Mouse (Mus musculus): ENCODE measurements around the gene Mmgt2. TPM values are rescaled to one million over a fixed set of nuclear protein-coding genes. Genes with fewer than 3 reads are reported as not detected.

The Mmgt2 gene
- polyA plus RNA-seq, 1 experiment from 2014 or later, result 57.4 TPM

DNA sequence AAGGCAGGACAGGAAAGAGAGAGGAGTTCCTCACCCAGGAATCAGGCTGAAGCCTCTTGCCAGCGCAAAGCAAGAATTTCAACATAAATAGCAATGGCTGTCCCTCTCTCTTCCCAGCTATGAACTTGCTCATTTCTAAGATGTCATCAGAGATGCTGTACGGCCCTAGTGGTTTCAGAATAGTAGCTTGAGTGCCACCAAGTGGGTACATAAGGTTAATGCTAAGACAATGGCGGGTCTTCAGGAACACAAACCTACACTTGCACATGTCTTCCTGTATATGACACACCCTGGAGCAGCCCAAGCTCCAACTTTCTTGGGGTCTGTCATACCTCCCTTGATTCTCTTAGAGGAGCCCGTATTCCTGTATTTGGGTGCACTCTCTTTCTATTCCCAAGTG is 51.3 kb downstream of the Mmgt2 start:
- Histone ChIP-seq H3K27ac (ENCODE audit: low read depth) (no peak overlapping the region), H3K9me3 (ENCODE audit: control insufficient read depth, low read length) (no peaks in the 10 kb centered on the region), H3K9ac (ENCODE audit: low read length) (no peak overlapping the region), H3K4me1 (replicated peaks; ENCODE audit: control insufficient read depth, insufficient read depth, low read length) (no peaks in the 10 kb centered on the region), H3K27me3 (replicated peaks; ENCODE audit: control insufficient read depth, insufficient read depth, low read length) (no peaks in the 10 kb centered on the region), H3K4me2 (ENCODE audit: low read length) (no peak overlapping the region), H3K36me3 (ENCODE audit: control insufficient read depth, insufficient read depth, low read length) (no peaks in the 10 kb centered on the region), H3K4me3 (ENCODE audit: low read depth, low read length) (no peak overlapping the region)
- no peak for ATAC-seq (replicated peaks; ENCODE audit: low FRiP score, low TSS enrichment, low read depth)
- DNase-seq (ENCODE audit: low spot score), result no peak
- WGBS, result 63% methylated on average over 4 of the region's 4 CpGs

DNA sequence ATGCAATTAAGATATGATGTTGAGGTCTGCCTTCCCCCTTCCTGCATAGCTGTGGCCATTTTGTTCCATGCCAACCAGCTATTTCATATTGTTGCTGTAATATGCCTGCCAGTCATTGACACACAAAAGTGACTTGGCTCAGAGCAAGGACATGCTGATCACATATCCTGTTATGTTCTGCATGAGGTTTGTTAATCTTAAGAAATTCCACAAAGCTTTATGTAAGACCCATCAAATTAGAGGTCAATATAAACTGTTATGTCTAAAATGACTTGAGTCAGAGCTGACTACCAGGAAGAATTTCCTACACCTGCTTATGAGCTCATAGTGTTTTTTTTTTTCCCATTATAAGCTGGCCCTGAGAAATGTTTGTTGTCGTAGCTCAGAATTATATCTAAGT is 52.8 kb downstream of the Mmgt2 start:
- Histone ChIP-seq H3K4me3 (ENCODE audit: low read depth, low read length) (no peak overlapping the region), H3K9ac (ENCODE audit: low read length) (no peak overlapping the region), H3K9me3 (ENCODE audit: control insufficient read depth, low read length) (no peaks in the 10 kb centered on the region), H3K27ac (ENCODE audit: low read depth) (no peak overlapping the region), H3K4me2 (ENCODE audit: low read length) (no peak overlapping the region), H3K36me3 (ENCODE audit: control insufficient read depth, insufficient read depth, low read length) (no peaks in the 10 kb centered on the region), H3K27me3 (replicated peaks; ENCODE audit: control insufficient read depth, insufficient read depth, low read length) (no peaks in the 10 kb centered on the region), H3K4me1 (replicated peaks; ENCODE audit: control insufficient read depth, insufficient read depth, low read length) (no peaks in the 10 kb centered on the region)
- 82% methylated on average over 1 of the region's 1 CpGs for WGBS
- ATAC-seq (replicated peaks; ENCODE audit: low FRiP score, low TSS enrichment, low read depth) (no peak), DNase-seq (ENCODE audit: low spot score) (no peak)

DNA sequence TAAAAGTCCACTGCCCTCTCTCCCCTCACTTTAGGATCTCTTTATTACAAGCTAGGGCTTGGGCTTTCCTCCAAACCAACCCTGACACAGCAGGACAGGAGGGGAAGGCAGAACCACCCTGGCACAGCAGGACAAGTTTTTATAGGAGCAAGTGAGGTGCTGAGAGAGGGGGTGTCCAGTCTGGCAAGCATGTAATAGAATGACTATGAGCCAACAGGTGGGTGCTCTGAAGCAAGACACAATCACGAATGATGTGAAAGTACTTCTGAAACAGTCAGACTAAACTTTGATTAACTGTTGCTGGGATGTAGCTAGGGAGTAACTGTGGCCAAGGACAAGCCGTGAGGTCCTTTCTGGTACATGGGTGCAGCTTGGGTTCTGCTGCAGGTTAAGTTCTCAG is 57.7 kb downstream of the Mmgt2 start:
- DNase-seq (ENCODE audit: low spot score) (no peak), ATAC-seq (replicated peaks; ENCODE audit: low FRiP score, low TSS enrichment, low read depth) (no peak)
- H3K9ac ChIP-seq (ENCODE audit: low read length), result no peak overlapping the region
- H3K4me2 ChIP-seq (ENCODE audit: low read length), result no peak overlapping the region
- H3K9me3 ChIP-seq (ENCODE audit: control insufficient read depth, low read length), result no peaks in the 10 kb centered on the region
- H3K27ac ChIP-seq (ENCODE audit: low read depth), result no peak overlapping the region
- WGBS, result 90% methylated on average over 2 of the region's 2 CpGs
- no peak overlapping the region for H3K4me3 ChIP-seq (ENCODE audit: low read depth, low read length)
- H3K27me3 ChIP-seq (replicated peaks; ENCODE audit: control insufficient read depth, insufficient read depth, low read length), result no peaks in the 10 kb centered on the region
- 0 out of 2 replicates have a peak, but pooled peaks cover 2% of the 10 kb centered on the region for H3K36me3 ChIP-seq (ENCODE audit: control insufficient read depth, insufficient read depth, low read length)
- H3K4me1 ChIP-seq (replicated peaks; ENCODE audit: control insufficient read depth, insufficient read depth, low read length), result no peaks in the 10 kb centered on the region

DNA sequence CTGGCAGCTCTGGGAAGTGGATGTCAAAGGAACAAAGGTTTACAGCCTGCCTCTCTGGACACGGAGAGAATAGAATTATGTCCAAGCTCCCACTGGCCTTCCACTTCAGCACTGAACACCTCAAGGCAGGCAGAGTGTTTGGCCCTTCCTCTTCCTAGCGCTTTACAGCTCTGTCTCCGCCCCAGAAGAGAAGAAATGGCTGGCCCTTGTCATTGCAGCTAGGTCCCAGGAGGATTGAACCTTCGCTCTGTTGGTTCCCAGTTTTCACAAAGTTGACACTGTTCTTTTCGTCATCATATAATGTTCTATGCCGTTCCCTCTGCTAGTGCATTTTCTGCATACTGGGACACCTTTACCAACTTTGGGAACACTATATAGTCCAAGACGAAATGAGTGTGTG is 59.8 kb downstream of the Mmgt2 start:
- no peaks in the 10 kb centered on the region for H3K9me3 ChIP-seq (ENCODE audit: control insufficient read depth, low read length)
- DNase-seq (ENCODE audit: low spot score) (no peak), ATAC-seq (replicated peaks; ENCODE audit: low FRiP score, low TSS enrichment, low read depth) (no peak)
- H3K27me3 ChIP-seq (replicated peaks; ENCODE audit: control insufficient read depth, insufficient read depth, low read length), result no peaks in the 10 kb centered on the region
- H3K4me3 ChIP-seq (ENCODE audit: low read depth, low read length), result no peak overlapping the region
- H3K36me3 ChIP-seq (ENCODE audit: control insufficient read depth, insufficient read depth, low read length), result peaks cover 11% of the 10 kb centered on the region
- no peaks in the 10 kb centered on the region for H3K4me1 ChIP-seq (replicated peaks; ENCODE audit: control insufficient read depth, insufficient read depth, low read length)
- no peak overlapping the region for H3K4me2 ChIP-seq (ENCODE audit: low read length)
- no peak overlapping the region for H3K9ac ChIP-seq (ENCODE audit: low read length)
- no peak overlapping the region for H3K27ac ChIP-seq (ENCODE audit: low read depth)
- 76% methylated on average over 7 of the region's 7 CpGs for WGBS

DNA sequence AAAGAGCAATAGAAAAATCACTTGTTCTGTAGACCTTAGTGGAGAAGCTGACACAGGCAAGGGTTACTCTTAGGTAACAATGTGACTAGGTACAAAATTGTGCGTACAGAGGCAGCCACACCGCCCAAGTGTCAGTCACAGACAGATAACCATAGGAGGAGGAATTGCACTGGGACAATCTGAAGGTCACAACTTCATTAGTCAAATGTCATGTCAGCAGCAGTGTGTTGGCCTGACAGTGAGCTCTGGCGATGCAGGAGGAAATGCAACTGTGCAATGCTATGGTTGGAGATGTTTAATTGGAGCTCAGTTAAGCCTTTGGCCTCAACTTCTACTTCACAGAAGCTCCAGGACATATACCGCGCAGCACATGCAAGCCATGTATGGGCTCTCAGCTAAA is 62.2 kb downstream of the Mmgt2 start:
- Histone ChIP-seq H3K9ac (ENCODE audit: low read length) (no peak overlapping the region), H3K36me3 (ENCODE audit: control insufficient read depth, insufficient read depth, low read length) (peaks cover 31% of the 10 kb centered on the region), H3K4me2 (ENCODE audit: low read length) (no peak overlapping the region), H3K27ac (ENCODE audit: low read depth) (no peak overlapping the region), H3K9me3 (ENCODE audit: control insufficient read depth, low read length) (no peaks in the 10 kb centered on the region), H3K4me3 (ENCODE audit: low read depth, low read length) (no peak overlapping the region), H3K4me1 (replicated peaks; ENCODE audit: control insufficient read depth, insufficient read depth, low read length) (no peaks in the 10 kb centered on the region), H3K27me3 (replicated peaks; ENCODE audit: control insufficient read depth, insufficient read depth, low read length) (no peaks in the 10 kb centered on the region)
- ATAC-seq (replicated peaks; ENCODE audit: low FRiP score, low TSS enrichment, low read depth) (no peak), DNase-seq (ENCODE audit: low spot score) (no peak)
- 87% methylated on average over 5 of the region's 5 CpGs for WGBS

Other genes with a start within 250 kb of the Mmgt2 start
- 12.0 and 13.5 TPM in 2 replicates for gene Pigl, start 190.2 kb upstream of the Mmgt2 start, polyA plus RNA-seq (2014; fragmentation: Nextera tagmentation; extraction: Ambion mirVana)
- 139 and 158 TPM in 2 replicates for gene Ncor1, start 190.1 kb upstream of the Mmgt2 start, polyA plus RNA-seq (2014; fragmentation: Nextera tagmentation; extraction: Ambion mirVana)
- 31.1 and 44.9 TPM in 2 replicates for gene Cenpv, start 109.4 kb upstream of the Mmgt2 start, polyA plus RNA-seq (2014; fragmentation: Nextera tagmentation; extraction: Ambion mirVana)
- gene Ubb, start 97.5 kb upstream of the Mmgt2 start, polyA plus RNA-seq (2014; fragmentation: Nextera tagmentation; extraction: Ambion mirVana), result 2,820 and 3,158 TPM in 2 replicates
- gene Trpv2, start 74.2 kb upstream of the Mmgt2 start, polyA plus RNA-seq (2014; fragmentation: Nextera tagmentation; extraction: Ambion mirVana), result 11.6 and 12.4 TPM in 2 replicates
- gene Lrrc75a, start 141 bp upstream of the Mmgt2 start, polyA plus RNA-seq (2014; fragmentation: Nextera tagmentation; extraction: Ambion mirVana), result 12.9 and 13.7 TPM in 2 replicates
- 7.7 and 8.9 TPM in 2 replicates for gene Zfp287, start 83.2 kb downstream of the Mmgt2 start, polyA plus RNA-seq (2014; fragmentation: Nextera tagmentation; extraction: Ambion mirVana)
- 0.73 TPM in 1 of 2 replicates, not detected in the other for gene Gm10428, start 104.4 kb downstream of the Mmgt2 start, polyA plus RNA-seq (2014; fragmentation: Nextera tagmentation; extraction: Ambion mirVana)
- 19.3 and 20.3 TPM in 2 replicates for gene Zfp286, start 140.8 kb downstream of the Mmgt2 start, polyA plus RNA-seq (2014; fragmentation: Nextera tagmentation; extraction: Ambion mirVana)
- gene Trim16, start 171.6 kb downstream of the Mmgt2 start, polyA plus RNA-seq (2014; fragmentation: Nextera tagmentation; extraction: Ambion mirVana), result 13.1 and 14.4 TPM in 2 replicates
- 0.26 and 0.55 TPM in 2 replicates for gene Fbxw10, start 198.4 kb downstream of the Mmgt2 start, polyA plus RNA-seq (2014; fragmentation: Nextera tagmentation; extraction: Ambion mirVana)
- 59.3 and 61.8 TPM in 2 replicates for gene Tvp23b, start 230.8 kb downstream of the Mmgt2 start, polyA plus RNA-seq (2014; fragmentation: Nextera tagmentation; extraction: Ambion mirVana)